Mouse (Mus musculus): ENCODE data around the gene Sipa1l2. TPM values are rescaled to one million over a fixed set of nuclear protein-coding genes. Genes with fewer than 3 reads are reported as not detected.
"Not testable (repeated sequence)": the region's sequence is repeated elsewhere in the genome, so short reads cannot be mapped to it uniquely, and the experiment has no call there.

Gene Sipa1l2
- polyA plus RNA-seq, 1 experiment = 35.6 TPM

DNA sequence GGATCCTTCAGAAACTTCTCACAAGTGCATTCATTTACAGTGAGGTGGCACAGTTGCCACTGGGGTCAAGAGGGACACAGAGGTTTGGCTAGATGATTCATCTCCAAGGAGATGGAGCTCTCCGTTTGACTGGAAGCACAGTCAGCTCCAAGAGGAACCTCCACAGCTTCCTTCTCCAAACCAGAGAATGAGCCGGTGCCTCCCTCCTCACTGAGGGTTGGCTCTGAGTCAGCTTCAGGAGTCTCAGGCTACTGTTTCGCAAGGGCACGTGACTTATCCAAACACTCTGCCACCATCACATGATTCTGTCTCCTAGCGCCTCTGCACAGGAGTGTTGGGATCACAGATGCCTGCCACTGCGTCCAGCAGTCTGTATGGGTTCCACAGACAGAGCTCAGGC is 153.5 kb downstream of the Sipa1l2 start:
- Histone ChIP-seq H3K27me3 (ENCODE audit: control insufficient read depth, insufficient read depth, low read length) (no peaks in the 10 kb centered on the region), H3K27ac (ENCODE audit: insufficient read depth, low read length) (no peak overlapping the region), H3K4me3 (replicated peaks; ENCODE audit: insufficient read depth, low read depth, low read length) (no peak overlapping the region), H3K4me1 (ENCODE audit: control insufficient read depth, insufficient read depth, low read length) (peaks cover 9% of the 10 kb centered on the region)
- TF ChIP-seq CTCF (IDR thresholded peaks at IDR 0.05; ENCODE audit: borderline replicate concordance, insufficient read depth, low read depth, low read length) (no peak), POLR2A (IDR thresholded peaks at IDR 0.05; ENCODE audit: borderline replicate concordance, insufficient read depth, low read length) (no peak)
- WGBS = 76% methylated on average over 6 of the region's 6 CpGs
- no peak for DNase-seq

DNA sequence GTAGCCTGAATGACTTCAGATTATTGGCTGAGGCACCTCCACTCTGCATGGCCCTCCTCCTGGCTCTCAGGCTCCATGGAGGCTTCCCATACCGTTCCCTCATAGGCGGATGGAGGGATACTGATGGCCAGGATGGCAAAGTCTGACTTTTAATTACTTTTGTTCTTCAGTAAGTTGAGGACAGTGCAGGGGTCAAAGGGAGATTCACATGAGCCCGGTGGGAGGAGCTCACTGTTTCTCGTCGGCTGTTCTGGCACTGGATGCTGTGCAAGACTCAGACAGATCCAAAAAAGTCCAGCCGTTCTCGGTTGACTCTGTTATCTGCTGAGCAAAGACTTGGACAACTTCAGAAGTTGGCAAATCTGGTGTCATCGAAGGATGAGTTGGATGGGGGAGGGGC is 155.0 kb downstream of the Sipa1l2 start:
- 54% methylated on average over 8 of the region's 8 CpGs for WGBS
- no peak overlapping the region for H3K4me3 ChIP-seq (replicated peaks; ENCODE audit: insufficient read depth, low read depth, low read length)
- H3K27me3 ChIP-seq (ENCODE audit: control insufficient read depth, insufficient read depth, low read length) = no peaks in the 10 kb centered on the region
- TF ChIP-seq CTCF (IDR thresholded peaks at IDR 0.05; ENCODE audit: borderline replicate concordance, insufficient read depth, low read depth, low read length) = no peak
- peaks cover 15% of the 10 kb centered on the region for H3K4me1 ChIP-seq (ENCODE audit: control insufficient read depth, insufficient read depth, low read length)
- H3K27ac ChIP-seq (ENCODE audit: insufficient read depth, low read length) = no peak overlapping the region
- DNase-seq = no peak

DNA sequence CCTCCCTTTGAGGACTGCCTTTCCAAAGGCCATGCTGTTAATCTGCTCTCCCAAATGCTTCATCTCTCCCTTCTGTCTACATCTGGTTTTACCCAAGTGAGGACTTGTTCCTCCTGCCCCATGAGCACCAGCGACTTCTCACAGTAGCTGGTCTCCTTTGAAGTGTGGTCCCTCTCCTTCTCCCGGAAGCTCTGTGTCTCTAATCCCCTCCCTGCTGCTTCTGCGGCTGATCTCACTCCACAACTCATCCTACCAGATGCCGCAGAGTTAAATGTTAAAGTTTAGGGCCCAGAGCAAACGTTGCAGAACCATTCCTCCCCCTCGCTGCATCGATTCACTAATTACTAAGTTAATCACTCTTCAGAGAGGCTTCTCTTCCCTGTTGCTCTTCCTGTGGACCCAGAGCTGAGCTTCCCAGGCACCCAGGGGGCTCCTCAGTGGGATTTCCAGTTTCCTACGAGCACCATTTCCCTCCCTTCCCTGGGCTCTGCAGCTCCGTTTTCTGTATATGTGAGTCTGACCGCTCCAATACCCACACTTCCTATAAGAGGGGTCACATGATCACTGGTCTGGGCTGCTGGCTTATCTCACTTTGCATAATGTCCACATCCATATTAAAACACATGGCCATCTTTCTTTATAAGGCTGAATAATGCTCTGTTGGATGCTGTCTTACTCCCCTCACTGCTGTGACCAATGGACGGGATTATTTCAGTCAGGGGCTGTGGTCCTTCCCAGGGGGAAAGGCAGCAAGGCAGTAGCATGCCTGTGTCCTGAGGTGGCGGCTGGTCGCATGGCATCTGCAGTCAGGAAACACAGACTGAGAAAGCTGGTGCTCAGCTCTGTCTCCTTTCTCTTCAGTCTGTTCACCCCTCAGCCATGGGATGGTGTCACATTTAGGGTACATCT is 156.4 kb downstream of the Sipa1l2 start:
- no peak for DNase-seq
- TF ChIP-seq POLR2A (IDR thresholded peaks at IDR 0.05; ENCODE audit: borderline replicate concordance, insufficient read depth, low read length) = no peak
- no peak for TF ChIP-seq CTCF (IDR thresholded peaks at IDR 0.05; ENCODE audit: borderline replicate concordance, insufficient read depth, low read depth, low read length)
- Histone ChIP-seq H3K27me3 (ENCODE audit: control insufficient read depth, insufficient read depth, low read length) (no peaks in the 10 kb centered on the region), H3K27ac (ENCODE audit: insufficient read depth, low read length) (no peak overlapping the region), H3K4me3 (replicated peaks; ENCODE audit: insufficient read depth, low read depth, low read length) (no peak overlapping the region), H3K4me1 (ENCODE audit: control insufficient read depth, insufficient read depth, low read length) (peaks cover 5% of the 10 kb centered on the region; the same call in 1 of the 2 replicates)
- WGBS = 66% methylated on average over 13 of the region's 13 CpGs

DNA sequence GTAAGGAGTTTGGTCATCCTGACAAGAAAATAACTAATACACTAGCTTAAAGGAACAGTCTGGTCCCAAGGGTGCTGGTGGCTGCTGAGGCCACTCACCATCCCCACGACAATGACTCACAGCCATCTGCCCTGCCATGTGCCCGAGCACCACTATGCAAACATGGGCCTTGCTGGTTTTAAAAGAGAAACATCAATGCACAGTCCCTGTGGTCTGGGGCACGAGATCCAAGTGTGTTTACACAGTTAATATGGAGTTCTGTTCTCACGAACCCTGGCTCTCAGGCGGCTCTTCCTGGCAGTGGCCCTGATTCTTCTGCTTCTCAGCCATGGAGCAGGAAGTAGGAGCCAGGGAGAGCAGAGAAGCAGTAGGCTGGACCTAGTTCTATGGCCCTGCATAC is 159.0 kb downstream of the Sipa1l2 start:
- no peak overlapping the region for H3K4me3 ChIP-seq (replicated peaks; ENCODE audit: insufficient read depth, low read depth, low read length)
- 50% methylated on average over 5 of the region's 5 CpGs for WGBS
- peaks cover 5% of the 10 kb centered on the region; the same call in 1 of the 2 replicates for H3K4me1 ChIP-seq (ENCODE audit: control insufficient read depth, insufficient read depth, low read length)
- no peak for TF ChIP-seq CTCF (IDR thresholded peaks at IDR 0.05; ENCODE audit: borderline replicate concordance, insufficient read depth, low read depth, low read length)
- TF ChIP-seq POLR2A (IDR thresholded peaks at IDR 0.05; ENCODE audit: borderline replicate concordance, insufficient read depth, low read length) = no peak
- H3K27ac ChIP-seq (ENCODE audit: insufficient read depth, low read length) = no peak overlapping the region
- DNase-seq = peak in 1 of 2 experiments; percentile 39
- H3K27me3 ChIP-seq (ENCODE audit: control insufficient read depth, insufficient read depth, low read length) = no peaks in the 10 kb centered on the region

- H3K27ac ChIP-seq (ENCODE audit: insufficient read depth, low read length) = no peak overlapping the region
Measured at GRCm38 (mm10) chr8:125407672-125408071, 161.9 kb downstream of the Sipa1l2 start.

GRCm38 (mm10) chr8:125406453-125406852 is 163.2 kb downstream of the Sipa1l2 start:
- H3K4me1 ChIP-seq (ENCODE audit: control insufficient read depth, insufficient read depth, low read length) = peaks cover 5% of the 10 kb centered on the region; the same call in 1 of the 2 replicates
- H3K27ac ChIP-seq (ENCODE audit: insufficient read depth, low read length) = no peak overlapping the region
- 61% methylated on average over 5 of the region's 5 CpGs for WGBS
- H3K27me3 ChIP-seq (ENCODE audit: control insufficient read depth, insufficient read depth, low read length) = no peaks in the 10 kb centered on the region
- TF ChIP-seq POLR2A (IDR thresholded peaks at IDR 0.05; ENCODE audit: borderline replicate concordance, insufficient read depth, low read length) (no peak), CTCF (IDR thresholded peaks at IDR 0.05; ENCODE audit: borderline replicate concordance, insufficient read depth, low read depth, low read length) (no peak)
- no peak for DNase-seq
- no peak overlapping the region for H3K4me3 ChIP-seq (replicated peaks; ENCODE audit: insufficient read depth, low read depth, low read length)

More at GRCm38 (mm10) chr8:125407672-125408071, 161.9 kb downstream of the Sipa1l2 start:
- 69% methylated on average over 9 of the region's 9 CpGs for WGBS
- Histone ChIP-seq H3K27me3 (ENCODE audit: control insufficient read depth, insufficient read depth, low read length) (no peaks in the 10 kb centered on the region), H3K4me3 (replicated peaks; ENCODE audit: insufficient read depth, low read depth, low read length) (no peak overlapping the region), H3K4me1 (ENCODE audit: control insufficient read depth, insufficient read depth, low read length) (peaks cover 5% of the 10 kb centered on the region; the same call in 1 of the 2 replicates)
- DNase-seq = no peak
- TF ChIP-seq POLR2A (IDR thresholded peaks at IDR 0.05; ENCODE audit: borderline replicate concordance, insufficient read depth, low read length) (no peak), CTCF (IDR thresholded peaks at IDR 0.05; ENCODE audit: borderline replicate concordance, insufficient read depth, low read depth, low read length) (no peak)

DNA sequence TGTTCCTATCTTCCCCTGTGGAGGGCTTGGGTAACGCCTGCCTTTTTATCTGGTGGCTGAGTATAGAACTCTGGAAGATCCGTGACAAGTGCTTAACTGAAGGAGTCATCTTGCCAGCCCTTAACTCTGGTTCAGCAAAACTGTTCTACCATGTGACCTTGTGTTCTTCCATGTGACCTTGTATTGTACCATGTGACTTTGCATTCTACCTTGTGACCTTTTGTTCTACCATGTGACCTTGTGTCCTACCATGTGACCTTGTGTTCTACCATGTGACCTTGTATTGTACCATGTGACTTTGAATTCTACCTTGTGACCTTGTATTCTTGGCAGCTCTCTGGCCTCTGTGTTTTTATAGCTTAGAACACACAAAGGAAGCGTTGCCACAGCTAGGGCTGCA is 168.3 kb downstream of the Sipa1l2 start:
- no peak for DNase-seq
- 92% methylated on average over 3 of the region's 3 CpGs for WGBS
- H3K27ac ChIP-seq (ENCODE audit: insufficient read depth, low read length) = no peak overlapping the region
- no peak for TF ChIP-seq CTCF (IDR thresholded peaks at IDR 0.05; ENCODE audit: borderline replicate concordance, insufficient read depth, low read depth, low read length)
- TF ChIP-seq POLR2A (IDR thresholded peaks at IDR 0.05; ENCODE audit: borderline replicate concordance, insufficient read depth, low read length) = no peak
- H3K4me3 ChIP-seq (replicated peaks; ENCODE audit: insufficient read depth, low read depth, low read length) = no peak overlapping the region
- H3K4me1 ChIP-seq (ENCODE audit: control insufficient read depth, insufficient read depth, low read length) = no peaks in the 10 kb centered on the region; the same call in 1 of the 2 replicates
- no peaks in the 10 kb centered on the region for H3K27me3 ChIP-seq (ENCODE audit: control insufficient read depth, insufficient read depth, low read length)

DNA sequence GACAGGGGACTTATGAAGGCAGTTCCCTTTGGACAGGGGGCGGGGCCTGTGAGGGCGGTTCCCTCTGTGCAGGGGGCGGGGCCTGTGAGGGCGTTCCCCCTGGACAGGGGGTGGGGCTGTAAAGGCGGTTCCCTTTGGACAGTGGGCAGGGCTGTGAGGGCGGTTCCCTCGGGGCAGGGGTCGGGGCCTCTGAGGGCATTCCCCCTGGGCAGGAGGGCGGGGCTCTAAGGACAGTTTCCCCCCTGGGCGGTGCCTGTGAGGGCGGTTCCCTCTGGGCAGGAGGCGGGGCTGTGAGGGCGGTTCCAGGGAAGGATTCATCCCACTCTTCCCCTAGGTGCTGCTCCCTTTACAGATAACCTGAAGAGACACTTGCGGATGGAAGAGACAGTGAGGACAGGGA is 171.6 kb downstream of the Sipa1l2 start:
- H3K4me1 ChIP-seq (ENCODE audit: control insufficient read depth, insufficient read depth, low read length) = peaks cover 13% of the 10 kb centered on the region
- TF ChIP-seq CTCF (IDR thresholded peaks at IDR 0.05; ENCODE audit: borderline replicate concordance, insufficient read depth, low read depth, low read length) (no peak), POLR2A (IDR thresholded peaks at IDR 0.05; ENCODE audit: borderline replicate concordance, insufficient read depth, low read length) (no peak)
- DNase-seq = no peak
- no peak overlapping the region for H3K4me3 ChIP-seq (replicated peaks; ENCODE audit: insufficient read depth, low read depth, low read length)
- 57% methylated on average over 14 of the region's 14 CpGs for WGBS
- no peaks in the 10 kb centered on the region for H3K27me3 ChIP-seq (ENCODE audit: control insufficient read depth, insufficient read depth, low read length)
- H3K27ac ChIP-seq (ENCODE audit: insufficient read depth, low read length) = no peak overlapping the region

- not testable (repeated sequence) for DNase-seq; H3K27ac ChIP-seq (ENCODE audit: insufficient read depth, low read length); H3K27me3 ChIP-seq (ENCODE audit: control insufficient read depth, insufficient read depth, low read length); H3K4me3 ChIP-seq (replicated peaks; ENCODE audit: insufficient read depth, low read depth, low read length)
- peaks cover 25% of the 10 kb centered on the region for H3K4me1 ChIP-seq (ENCODE audit: control insufficient read depth, insufficient read depth, low read length)
- WGBS = 78% methylated on average over 8 of the region's 8 CpGs
Measured at GRCm38 (mm10) chr8:125395682-125396081, 173.9 kb downstream of the Sipa1l2 start.
